Mouse (Mus musculus): ENCODE data around the gene G0s2.
A peak's percentile ranks its signal among the peaks of the same experiment; 100 is the strongest.
"Not testable (repeated sequence)": the region's sequence is repeated elsewhere in the genome, so short reads cannot be mapped to it uniquely, and the experiment has no call there.

Gene G0s2

DNA sequence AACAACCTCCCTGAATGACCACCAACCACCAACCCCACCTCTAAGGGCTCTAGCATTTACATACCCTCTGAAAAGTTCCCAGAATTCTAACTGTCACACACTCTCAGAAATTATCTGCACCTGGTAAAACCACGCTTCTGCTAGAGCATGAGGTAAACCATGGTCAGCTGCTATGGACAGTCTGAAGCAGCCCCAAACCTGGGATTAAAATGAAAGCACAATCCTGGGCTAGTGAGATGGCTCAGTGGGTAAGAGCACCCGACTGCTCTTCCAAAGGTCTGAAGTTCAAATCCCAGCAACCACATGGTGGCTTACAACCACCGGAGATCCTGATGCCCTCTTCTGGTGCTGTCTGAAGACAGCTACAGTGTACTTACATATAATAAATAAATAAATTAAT, 19.1 kb downstream of the G0s2 start:
- DNase-seq (ENCODE audit: low read depth, low spot score), result not testable (repeated sequence)

DNA sequence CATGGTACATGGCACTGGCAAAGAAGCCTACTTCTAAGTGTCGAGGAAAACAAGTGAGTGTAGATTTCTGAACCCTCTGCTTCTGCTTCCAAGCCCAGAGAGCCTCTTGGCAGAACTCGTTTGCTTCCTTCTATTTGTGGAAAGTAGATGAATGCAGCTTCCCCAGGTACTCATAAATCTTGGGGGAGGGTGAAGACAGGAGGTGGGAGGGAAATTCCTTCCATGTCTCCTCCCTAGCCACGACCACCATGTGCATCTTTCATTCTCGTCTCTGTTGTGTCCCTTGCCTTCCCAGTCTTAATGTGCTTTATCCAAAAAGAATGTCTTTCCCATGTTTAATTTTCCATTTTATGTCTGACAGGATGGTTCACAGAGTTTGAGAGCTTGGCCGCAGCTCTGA, 20.4 kb downstream of the G0s2 start:
- no peak for DNase-seq (ENCODE audit: low read depth, low spot score)

DNA sequence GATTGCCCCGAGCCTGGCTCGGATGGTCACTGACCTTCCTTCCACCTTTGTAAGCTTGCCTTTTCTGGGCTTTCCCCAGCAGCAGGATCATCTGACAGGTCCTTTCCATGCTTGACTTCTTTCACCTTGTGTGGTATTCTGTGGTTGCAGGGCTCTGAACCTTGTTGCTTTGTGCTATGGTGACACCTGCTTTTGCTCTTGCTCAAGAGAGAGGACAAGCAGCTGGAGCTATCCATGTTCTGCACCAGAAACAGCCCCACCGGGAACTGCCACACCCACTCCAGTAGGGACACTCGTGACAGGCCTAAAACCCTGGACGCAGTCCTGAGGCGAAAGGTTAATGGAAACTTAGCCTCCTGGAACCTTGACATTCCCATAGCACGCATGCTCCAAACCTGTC, 21.6 kb downstream of the G0s2 start:
- peak; percentile 13 for DNase-seq (ENCODE audit: low read depth, low spot score)

DNA sequence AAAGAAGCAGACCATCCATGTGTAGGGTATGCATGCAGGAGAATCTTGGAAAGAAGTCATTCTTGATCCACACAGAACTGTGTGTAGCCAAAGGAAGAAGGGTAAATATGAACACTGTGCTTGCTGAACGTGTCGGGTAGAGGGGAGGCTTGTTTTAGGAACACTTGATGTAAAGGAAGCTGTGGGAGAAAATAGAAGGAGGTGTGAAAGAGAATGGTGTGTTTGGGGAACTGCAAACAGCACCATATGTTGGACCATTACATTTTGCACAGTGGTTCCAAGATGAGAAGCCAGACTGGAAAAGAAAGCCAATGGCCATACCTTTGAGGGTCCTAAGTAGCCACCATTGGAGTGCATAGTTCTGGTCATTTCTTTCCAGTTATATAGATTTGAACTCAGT, 23.0 kb downstream of the G0s2 start:
- no peak for DNase-seq (ENCODE audit: low read depth, low spot score)

DNA sequence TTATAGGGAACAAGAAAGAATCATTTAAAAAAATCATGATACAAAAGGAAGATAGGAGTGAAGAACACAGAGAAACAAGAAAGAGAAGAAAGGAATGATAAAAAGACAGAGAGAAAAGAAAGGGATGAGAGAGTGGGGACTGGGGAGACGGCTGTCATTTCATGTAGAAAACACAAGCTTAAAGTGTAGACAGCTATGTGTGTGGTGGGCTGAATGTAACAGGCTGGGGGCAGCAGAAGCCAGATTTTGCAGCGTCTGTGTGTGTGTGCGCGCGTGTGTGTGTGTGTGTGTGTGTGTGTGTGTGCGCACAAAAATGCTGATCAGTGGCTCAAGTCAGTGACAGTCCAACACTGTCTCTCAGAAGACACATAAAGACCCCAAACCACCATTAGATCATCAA, 28.8 kb downstream of the G0s2 start:
- no peak for DNase-seq (ENCODE audit: low read depth, low spot score)

DNA sequence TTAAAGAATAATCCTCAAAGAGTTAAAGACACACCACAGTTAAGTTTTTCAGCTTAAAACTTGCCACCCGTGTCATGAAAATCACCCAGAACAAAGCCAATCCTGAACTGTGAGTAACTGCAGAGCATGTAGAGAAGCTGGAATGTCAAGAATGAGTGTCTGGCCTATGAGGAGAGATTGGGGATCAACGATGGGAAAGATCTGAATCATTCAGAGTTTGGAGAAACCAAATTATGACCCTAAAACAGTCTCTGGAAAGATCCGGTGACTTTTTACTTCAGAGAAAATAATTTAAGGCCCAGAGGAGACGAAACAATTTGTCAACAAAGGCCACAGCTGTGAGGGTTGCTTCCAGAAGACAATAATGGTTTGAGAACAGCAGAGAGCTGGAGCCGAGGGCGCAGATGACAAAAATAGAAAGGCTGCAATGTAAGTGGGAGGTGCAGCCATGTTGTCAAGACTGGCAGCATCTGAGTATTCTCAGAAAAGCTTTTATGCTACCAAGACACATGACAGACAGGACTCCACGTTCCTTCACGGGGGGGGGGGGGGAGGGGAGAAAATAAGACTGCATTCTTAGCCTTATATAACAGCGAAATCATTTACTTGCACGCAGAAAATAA, 29.3 kb downstream of the G0s2 start:
- no peak for DNase-seq (ENCODE audit: low read depth, low spot score)

DNA sequence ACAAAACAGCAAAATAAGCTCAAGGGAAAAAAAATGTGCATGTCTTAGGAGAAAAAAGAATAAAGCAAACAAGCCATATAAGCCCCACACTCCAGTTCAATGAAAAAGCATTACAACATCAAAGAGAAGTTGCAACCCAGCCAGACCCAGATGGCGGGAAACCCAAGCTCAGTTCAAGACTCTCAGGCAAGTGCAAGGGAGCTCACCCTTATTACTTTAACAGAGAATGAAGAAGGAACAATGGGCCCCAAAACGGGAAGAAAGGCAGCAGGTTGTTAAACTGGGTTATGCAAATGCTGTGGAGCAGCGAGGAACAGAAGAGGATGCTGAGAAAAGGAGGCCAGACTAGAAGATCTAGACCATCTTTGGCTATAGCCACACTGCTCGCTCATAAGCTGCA, 30.2 kb downstream of the G0s2 start:
- peak; percentile 5 for DNase-seq (ENCODE audit: low read depth, low spot score)

DNA sequence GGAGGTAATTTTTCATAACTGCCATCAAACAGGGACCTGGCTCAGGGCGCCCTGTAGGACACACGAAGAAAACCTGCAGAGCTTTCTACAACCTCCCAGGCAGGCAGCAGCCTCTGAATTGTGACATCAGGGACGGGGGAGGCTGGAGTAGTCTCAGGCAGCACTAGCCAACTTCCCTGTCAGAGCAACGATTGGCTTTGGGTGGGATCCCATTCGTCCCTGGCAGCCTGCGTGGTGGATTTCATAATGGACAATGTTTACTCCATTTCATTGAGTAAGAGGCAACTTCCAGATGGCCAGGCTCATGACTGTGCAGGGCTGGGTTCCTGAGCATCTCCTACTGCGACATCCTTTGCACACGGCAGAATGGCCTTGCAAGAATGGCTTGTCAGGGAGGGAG, 30.8 kb downstream of the G0s2 start:
- DNase-seq (ENCODE audit: low read depth, low spot score), result no peak

DNA sequence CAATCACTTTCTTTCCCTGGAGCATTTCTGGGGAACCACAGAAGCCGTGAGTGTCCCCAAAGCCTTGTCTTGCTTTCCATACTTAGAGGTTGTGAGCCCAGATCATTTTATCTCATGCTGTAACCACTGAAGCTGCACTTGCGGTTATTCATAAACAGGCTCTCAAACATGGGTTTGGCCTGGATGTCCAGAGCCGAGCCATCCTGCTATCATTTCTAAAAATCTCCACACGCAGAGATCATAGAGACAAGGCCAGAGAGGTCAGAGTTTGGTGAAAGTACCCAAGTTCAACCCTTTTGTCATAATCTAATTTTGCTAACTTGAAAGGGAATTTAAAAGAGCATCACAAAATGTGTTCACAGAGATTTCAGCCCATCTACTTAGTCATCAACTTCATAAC, 31.6 kb downstream of the G0s2 start:
- no peak for DNase-seq (ENCODE audit: low read depth, low spot score)

DNA sequence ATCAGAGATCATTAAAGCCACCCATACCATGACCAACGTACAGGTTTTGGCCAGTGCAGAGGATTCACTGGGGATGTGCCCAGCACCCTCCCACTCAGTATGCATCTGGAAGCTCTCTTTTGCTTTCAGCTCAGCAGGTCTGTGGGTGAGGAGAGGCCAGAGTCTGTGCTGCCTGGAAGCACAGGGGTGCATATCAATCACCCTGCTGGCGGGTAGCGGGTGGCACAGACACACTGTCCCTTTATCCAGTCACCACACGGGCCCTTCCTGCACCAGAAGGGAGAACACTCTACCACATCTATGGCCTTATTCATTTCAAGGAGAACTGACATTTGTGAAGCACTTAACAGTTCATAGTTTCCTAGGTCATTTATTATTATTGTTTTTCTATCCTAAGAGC, 34.6 kb downstream of the G0s2 start:
- no peak for DNase-seq (ENCODE audit: low read depth, low spot score)

DNA sequence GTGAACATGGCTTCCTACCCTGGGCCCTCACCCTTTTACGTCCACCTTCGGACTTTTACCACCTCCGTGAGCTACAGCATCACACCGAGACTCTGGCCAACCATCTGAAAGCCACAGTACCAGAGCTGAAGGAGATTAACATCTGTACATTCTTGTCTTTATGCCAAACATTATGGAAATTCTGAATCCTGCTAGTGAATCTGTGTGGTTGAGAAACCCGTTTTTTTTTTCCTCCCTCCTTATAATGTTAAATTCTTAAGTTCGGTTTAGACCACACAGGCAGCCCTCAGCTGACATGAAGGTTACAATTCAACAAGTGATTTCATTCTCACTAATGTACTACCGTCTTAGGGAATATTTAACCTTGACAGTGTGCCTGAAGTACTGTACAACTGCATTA, 38.1 kb downstream of the G0s2 start:
- DNase-seq (ENCODE audit: low read depth, low spot score), result no peak

DNA sequence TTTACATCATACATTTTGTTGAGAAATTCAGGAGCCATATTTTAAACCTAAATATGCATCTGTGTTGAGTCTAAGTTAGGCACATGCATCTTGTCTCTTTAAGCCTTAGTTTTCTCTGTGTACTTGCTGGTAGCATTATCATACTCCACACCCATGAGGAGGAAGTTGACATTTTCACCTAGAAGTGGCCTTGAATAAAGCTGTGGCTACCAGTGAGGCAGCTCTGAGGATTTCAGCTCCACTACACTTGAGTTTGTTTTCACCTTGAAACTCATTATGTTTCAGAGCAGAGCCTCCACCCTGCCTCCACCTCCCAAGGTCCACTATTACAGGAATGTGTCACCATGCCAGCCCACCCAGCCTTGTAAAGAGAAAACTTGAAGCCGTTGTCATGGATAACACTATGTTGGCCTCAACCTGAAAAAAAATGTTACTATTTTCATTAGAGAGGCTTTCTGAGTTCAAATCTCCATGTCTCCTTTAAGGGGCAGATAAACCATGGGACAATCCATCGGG, 38.8 kb downstream of the G0s2 start:
- no peak for DNase-seq (ENCODE audit: low read depth, low spot score)

DNA sequence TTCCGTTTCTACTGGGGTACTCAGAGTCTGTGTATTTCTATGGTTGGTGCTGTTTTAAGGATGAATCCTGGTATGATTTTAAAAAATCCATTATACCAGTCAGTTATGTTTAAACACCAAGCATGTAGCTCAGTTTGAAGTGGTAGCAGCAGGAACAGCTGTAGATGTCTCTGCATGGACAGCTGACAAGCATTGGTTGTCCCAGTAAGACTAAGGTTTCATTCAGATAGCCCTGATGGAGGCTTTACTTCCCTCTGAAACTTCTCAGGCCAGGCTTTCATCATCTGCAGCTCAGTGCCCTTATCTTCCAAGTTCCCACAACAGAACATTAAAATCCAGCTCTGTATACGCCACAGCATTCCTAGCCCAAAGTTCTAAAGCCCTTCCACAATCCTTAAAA, 40.3 kb downstream of the G0s2 start:
- DNase-seq (ENCODE audit: low read depth, low spot score), result no peak

DNA sequence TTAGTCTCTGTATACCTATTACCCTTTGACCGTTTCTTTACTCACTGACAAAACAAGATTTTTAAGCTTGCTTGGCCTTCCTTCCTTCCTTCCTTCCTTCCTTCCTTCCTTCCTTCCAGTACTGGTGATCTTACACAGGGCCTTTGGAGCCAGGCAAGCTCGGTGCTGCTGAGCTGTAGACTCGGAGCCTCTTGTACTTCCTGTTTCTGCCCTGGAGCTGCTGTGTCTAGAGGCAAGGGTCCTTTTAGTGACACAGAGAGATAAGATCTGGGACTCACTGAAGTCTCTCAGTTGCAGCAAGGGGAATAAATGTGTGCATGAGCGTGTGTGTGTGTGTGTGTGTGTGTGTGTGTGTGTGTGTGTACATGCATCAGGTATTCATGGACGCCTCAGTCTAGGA, 42.1 kb downstream of the G0s2 start:
- DNase-seq (ENCODE audit: low read depth, low spot score), result no peak

DNA sequence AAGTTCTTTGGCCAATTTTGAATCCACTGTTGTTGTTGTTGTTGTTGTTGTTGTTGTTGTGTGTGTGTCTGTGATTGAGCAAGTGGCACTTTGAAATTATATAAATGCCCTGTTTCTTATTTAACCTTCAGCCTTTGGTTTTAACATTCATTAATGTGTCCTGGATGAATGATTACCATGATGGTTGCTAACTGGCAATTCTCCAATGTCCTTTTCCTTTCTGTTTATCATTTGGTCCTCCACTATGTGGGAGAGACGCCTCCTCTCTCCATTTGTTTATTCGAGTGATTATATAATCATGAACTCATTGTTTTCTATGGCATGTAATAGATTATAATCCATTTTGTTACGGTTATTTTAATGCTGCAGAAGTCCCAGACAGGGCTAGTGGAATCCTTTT, 42.5 kb downstream of the G0s2 start:
- DNase-seq (ENCODE audit: low read depth, low spot score), result no peak

DNA sequence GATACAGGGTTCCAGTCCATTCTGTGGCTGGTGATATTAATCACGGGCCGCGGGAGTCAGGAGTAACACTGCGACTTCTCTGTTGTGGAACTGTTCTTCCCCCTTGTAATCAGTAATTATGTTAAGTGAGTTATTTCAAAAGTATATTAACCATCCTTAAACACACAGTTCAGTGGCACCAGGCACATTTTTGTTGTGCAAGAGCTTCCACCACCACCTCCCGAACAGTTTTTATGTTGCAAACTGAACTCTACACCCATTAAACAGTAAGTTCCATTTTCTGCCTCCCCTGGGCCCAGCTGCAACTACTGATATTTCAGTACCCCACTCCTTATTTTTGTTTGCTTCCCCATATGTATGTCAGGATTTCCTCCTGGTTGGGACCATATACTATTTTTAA, 43.4 kb downstream of the G0s2 start:
- DNase-seq (ENCODE audit: low read depth, low spot score), result no peak

DNA sequence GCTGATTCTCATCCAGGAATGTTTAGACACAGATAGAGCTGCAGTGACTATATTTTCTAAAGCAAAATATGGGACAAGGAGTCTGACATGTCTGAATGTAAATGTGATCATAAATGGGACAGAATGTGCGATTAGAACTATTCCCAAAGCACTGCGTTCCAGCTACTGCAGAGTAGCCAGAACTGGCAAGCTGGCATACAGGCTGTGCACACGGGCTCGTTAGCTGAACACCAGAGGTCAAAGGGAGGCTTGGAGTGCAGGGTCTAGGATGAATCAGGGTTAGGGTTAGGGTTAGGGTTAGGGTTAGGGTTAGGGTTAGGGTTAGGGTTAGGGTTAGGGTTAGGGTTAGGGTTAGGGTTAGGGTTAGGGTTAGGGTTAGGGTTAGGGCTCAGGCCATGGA, 45.5 kb downstream of the G0s2 start:
- DNase-seq (ENCODE audit: low read depth, low spot score), result no peak

DNA sequence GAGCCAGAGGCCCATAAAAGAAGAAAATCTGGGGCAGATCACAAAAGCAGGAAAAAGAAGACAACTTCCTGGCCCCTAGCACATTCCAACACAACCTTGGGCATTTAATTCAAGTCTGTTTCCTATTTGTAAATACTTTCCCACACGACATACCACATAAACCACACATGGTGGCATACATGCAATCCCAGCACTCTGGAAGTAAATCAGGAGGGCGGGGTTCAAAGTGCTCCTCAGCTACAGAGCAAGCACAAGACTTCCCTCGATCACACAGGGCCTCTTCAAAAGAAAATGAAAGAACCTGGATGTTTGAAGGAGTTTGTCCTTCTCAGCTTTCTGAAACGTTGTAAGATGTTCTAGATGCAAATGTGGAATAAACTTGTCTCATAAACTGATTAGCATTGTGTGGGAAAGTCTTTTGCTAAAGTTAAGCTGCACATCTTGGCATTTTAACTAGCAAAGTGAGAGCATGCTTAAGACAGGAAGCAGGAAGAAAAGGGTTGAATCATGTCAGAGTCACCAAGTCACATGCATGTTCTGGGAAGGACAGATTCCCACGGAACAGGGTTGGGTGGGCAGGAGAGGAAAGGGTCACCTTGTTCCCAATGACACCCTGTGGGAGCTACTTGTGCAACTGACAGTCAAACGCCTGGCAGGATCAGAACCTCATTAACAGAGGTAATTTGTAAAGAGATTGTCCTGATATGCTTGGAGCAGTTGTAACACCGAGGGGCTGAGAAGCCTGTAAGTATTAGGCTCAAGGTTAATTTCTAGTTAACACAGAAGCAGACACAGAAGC, 46.1 kb downstream of the G0s2 start:
- no peak for DNase-seq (ENCODE audit: low read depth, low spot score)

DNA sequence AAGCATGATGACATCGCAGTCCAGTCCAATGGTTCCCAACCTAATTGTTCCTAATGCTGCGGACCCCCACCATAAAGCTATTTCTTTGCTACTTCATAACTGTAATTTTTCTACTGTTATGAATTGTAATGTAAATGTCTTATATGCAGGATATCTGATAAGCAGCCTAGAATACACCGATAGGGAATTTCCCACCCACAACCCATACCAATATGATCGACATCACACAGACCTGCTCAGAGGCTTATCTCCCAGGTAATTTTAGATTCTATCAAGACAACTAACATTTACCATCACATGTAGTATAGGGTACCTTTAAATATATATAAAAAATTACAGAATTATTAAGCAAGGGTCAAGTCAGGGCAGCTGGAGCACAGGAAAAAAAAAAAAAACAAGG, 46.9 kb downstream of the G0s2 start:
- no peak for DNase-seq (ENCODE audit: low read depth, low spot score)

DNA sequence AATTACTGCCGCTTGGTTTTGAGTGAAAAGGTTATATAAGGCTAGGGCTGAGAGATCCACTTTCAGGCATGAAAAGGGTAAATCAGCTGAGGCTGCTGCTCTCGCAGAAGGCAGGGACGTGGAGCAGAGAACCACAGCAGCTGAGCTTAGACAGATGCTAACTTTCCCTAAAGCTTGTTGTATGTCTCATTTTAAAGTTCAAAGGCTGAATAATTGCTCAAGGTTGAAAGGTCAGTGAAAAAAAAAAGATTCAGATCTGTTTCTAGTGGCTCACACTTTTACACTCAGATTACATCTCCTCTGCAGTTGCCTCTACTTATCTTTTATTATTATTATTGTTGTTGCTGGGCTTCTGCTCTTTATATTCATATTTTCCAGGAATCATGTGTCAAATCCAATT, 47.5 kb downstream of the G0s2 start:
- no peak for DNase-seq (ENCODE audit: low read depth, low spot score)

All from R1 (cell line).